11 mouse cellular contexts compared by ENCODE assay signal in the genomic region with DNA sequence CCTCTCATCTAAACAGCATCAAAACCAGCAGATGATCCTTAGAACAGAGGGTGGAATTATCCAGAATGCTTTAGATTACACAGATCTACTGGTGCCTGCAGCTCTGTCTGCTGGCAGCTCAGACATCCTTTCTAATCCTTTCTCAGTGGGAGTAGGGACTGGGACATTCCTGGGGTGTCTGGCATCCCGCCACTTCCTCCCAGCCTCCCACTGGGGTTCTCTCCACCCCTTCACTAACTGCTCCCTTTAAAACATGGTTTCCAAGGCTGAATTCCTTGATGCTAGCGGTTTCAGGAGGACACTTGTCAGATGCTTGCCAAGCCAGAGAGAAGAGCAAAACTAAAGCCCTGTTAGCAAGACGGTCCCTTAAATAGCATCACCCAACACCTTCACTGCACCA. TPM values are rescaled to one million over a fixed set of nuclear protein-coding genes. Genes with fewer than 3 reads are reported as not detected.
DNase-seq lines count a peak whose midpoint lies in the region; ATAC-seq lines count a peak whose summit lies in the region.
"Had no signal": no experiment of that assay in that cellular context is flagged by ENCODE, and none has a peak within 500 bp of the region (broad histone marks: within the 10 kb centered on the region; RNA-seq: fewer than 3 reads in every experiment).

No protein-coding gene starts in this region.

- H3K9ac ChIP-seq in embryonic facial prominence, embryonic 13.5 days, result no peak overlapping the region
- no peak overlapping the region for H3K9ac ChIP-seq in intestine, embryonic 16.5 days (ENCODE audit: low read depth, low read length)
- H3K9ac ChIP-seq in midbrain, embryonic 15.5 days, result no peak overlapping the region
- H3K9ac ChIP-seq in hindbrain, embryonic 14.5 days, result no peak overlapping the region
- H3K9ac ChIP-seq: liver, embryonic 13.5 days had no signal

- WGBS in embryonic facial prominence, embryonic 13.5 days, result 32% methylated on average over 3 of the region's 3 CpGs
- WGBS in embryonic facial prominence, embryonic 10.5 days, result 63% methylated on average over 3 of the region's 3 CpGs
- WGBS in intestine, embryonic 16.5 days, result 65% methylated on average over 3 of the region's 3 CpGs
- WGBS in midbrain, embryonic 15.5 days, result 55% methylated on average over 3 of the region's 3 CpGs
- 73% methylated on average over 3 of the region's 3 CpGs for WGBS in hindbrain, embryonic 14.5 days

- peak overlapping the region; percentile 66 for H3K27ac ChIP-seq in embryonic facial prominence, embryonic 13.5 days
- no peak overlapping the region for H3K27ac ChIP-seq in embryonic facial prominence, embryonic 10.5 days (replicated peaks)
- no peak overlapping the region for H3K27ac ChIP-seq in intestine, embryonic 16.5 days (ENCODE audit: low read length)
- H3K27ac ChIP-seq in midbrain, embryonic 15.5 days, result no peak overlapping the region
- H3K27ac ChIP-seq in hindbrain, embryonic 14.5 days, result no peak overlapping the region
- H3K27ac ChIP-seq: liver, embryonic 13.5 days had no signal

- DNase-seq in embryonic facial prominence, embryonic 10.5 days (ENCODE audit: low spot score), result no peak
- peak; percentile 26 for DNase-seq in urinary bladder, postnatal 14 days (ENCODE audit: low spot score)
- DNase-seq in urinary bladder, adult 2 months (ENCODE audit: low spot score), result no peak
- DNase-seq in left cerebral cortex, postnatal 25 days (ENCODE audit: low spot score in 2 of 2), result peak; percentile 73 to 94
- DNase-seq in hindbrain, embryonic 14.5 days (ENCODE audit: low spot score), result no peak
- DNase-seq: liver, embryonic 13.5 days had no signal

- H3K4me3 ChIP-seq in embryonic facial prominence, embryonic 13.5 days, result no peak overlapping the region
- no peak overlapping the region for H3K4me3 ChIP-seq in embryonic facial prominence, embryonic 10.5 days
- no peak overlapping the region for H3K4me3 ChIP-seq in intestine, embryonic 16.5 days (ENCODE audit: low read length)
- H3K4me3 ChIP-seq in midbrain, embryonic 15.5 days, result no peak overlapping the region
- H3K4me3 ChIP-seq in hindbrain, embryonic 14.5 days (replicated peaks; ENCODE audit: low read length), result no peak overlapping the region
- H3K4me3 ChIP-seq: liver, embryonic 13.5 days had no signal

- ATAC-seq in embryonic facial prominence, embryonic 13.5 days (ENCODE audit: insufficient number of reproducible peaks, insufficient read depth, low FRiP score, low TSS enrichment, low read depth), result no peak
- no peak for ATAC-seq in intestine, embryonic 16.5 days
- ATAC-seq in midbrain, embryonic 15.5 days (replicated peaks), result no peak
- no peak for ATAC-seq in hindbrain, embryonic 14.5 days (ENCODE audit: low FRiP score)
- ATAC-seq: CD4-positive, CD25-positive, alpha-beta regulatory T cell, adult 4 months; hindbrain, embryonic 16.5 days had no signal

- H3K36me3 ChIP-seq in embryonic facial prominence, embryonic 13.5 days, result peaks cover 21% of the 10 kb centered on the region
- H3K36me3 ChIP-seq in embryonic facial prominence, embryonic 10.5 days (replicated peaks), result peaks cover 25% of the 10 kb centered on the region
- no peaks in the 10 kb centered on the region for H3K36me3 ChIP-seq in intestine, embryonic 16.5 days (ENCODE audit: control insufficient read depth, insufficient read depth, low read length)
- H3K36me3 ChIP-seq in midbrain, embryonic 15.5 days (replicated peaks), result peaks cover 21% of the 10 kb centered on the region
- H3K36me3 ChIP-seq in hindbrain, embryonic 14.5 days (replicated peaks; ENCODE audit: control insufficient read depth, insufficient read depth), result peaks cover 67% of the 10 kb centered on the region
- H3K36me3 ChIP-seq: liver, embryonic 13.5 days had no signal

- H3K4me1 ChIP-seq in embryonic facial prominence, embryonic 13.5 days, result peaks cover 36% of the 10 kb centered on the region
- peaks cover 40% of the 10 kb centered on the region for H3K4me1 ChIP-seq in embryonic facial prominence, embryonic 10.5 days
- H3K4me1 ChIP-seq in intestine, embryonic 16.5 days (ENCODE audit: control insufficient read depth, insufficient read depth, low read length), result no peaks in the 10 kb centered on the region
- peaks cover 28% of the 10 kb centered on the region for H3K4me1 ChIP-seq in midbrain, embryonic 15.5 days
- H3K4me1 ChIP-seq in hindbrain, embryonic 14.5 days (replicated peaks; ENCODE audit: control insufficient read depth, insufficient read depth, low read length), result 0 out of 2 replicates have a peak, but pooled peaks cover 9% of the 10 kb centered on the region
- H3K4me1 ChIP-seq: liver, embryonic 13.5 days had no signal

- no peak overlapping the region for H3K4me2 ChIP-seq in embryonic facial prominence, embryonic 13.5 days
- H3K4me2 ChIP-seq in intestine, embryonic 16.5 days (ENCODE audit: low read depth, low read length), result no peak overlapping the region
- no peak overlapping the region for H3K4me2 ChIP-seq in midbrain, embryonic 15.5 days
- H3K4me2 ChIP-seq in hindbrain, embryonic 14.5 days (replicated peaks), result no peak overlapping the region
- H3K4me2 ChIP-seq: liver, embryonic 13.5 days had no signal

- intact Hi-C loops in left cerebral cortex, postnatal 25 days (cut with DNase I), result loop anchor here (1.0 to 5.0 kb wide), 4 partner anchors 46 to 187 kb away; no protein-coding TSS in a partner anchor

- H3K9me3 ChIP-seq in embryonic facial prominence, embryonic 13.5 days, result no peaks in the 10 kb centered on the region
- H3K9me3 ChIP-seq in embryonic facial prominence, embryonic 10.5 days, result no peaks in the 10 kb centered on the region
- H3K9me3 ChIP-seq in intestine, embryonic 16.5 days (ENCODE audit: control insufficient read depth, low read length), result no peaks in the 10 kb centered on the region
- H3K9me3 ChIP-seq in midbrain, embryonic 15.5 days, result no peaks in the 10 kb centered on the region
- no peaks in the 10 kb centered on the region for H3K9me3 ChIP-seq in hindbrain, embryonic 14.5 days (ENCODE audit: control insufficient read depth, low read length)
- H3K9me3 ChIP-seq: liver, embryonic 13.5 days had no signal

- H3K27me3 ChIP-seq in embryonic facial prominence, embryonic 13.5 days, result no peaks in the 10 kb centered on the region
- H3K27me3 ChIP-seq in embryonic facial prominence, embryonic 10.5 days (replicated peaks; ENCODE audit: low read depth, poor library complexity, severe bottlenecking), result no peaks in the 10 kb centered on the region
- no peaks in the 10 kb centered on the region for H3K27me3 ChIP-seq in intestine, embryonic 16.5 days (replicated peaks; ENCODE audit: control insufficient read depth, insufficient read depth, low read length)
- no peaks in the 10 kb centered on the region for H3K27me3 ChIP-seq in midbrain, embryonic 15.5 days (replicated peaks)
- H3K27me3 ChIP-seq in hindbrain, embryonic 14.5 days (ENCODE audit: control insufficient read depth, insufficient read depth, low read length), result no peaks in the 10 kb centered on the region
- H3K27me3 ChIP-seq: liver, embryonic 13.5 days had no signal

RNA-seq across cellular contexts. Expression of a gene that starts 33.1 kb away (rescaled TPM):
- polyA plus RNA-seq in embryonic facial prominence, embryonic 13.5 days (2015; fragmentation: Nextera tagmentation; extraction: Ambion mirVana), result 17.0 and 23.9 TPM in 2 replicates
- polyA plus RNA-seq in embryonic facial prominence, embryonic 10.5 days (2016; fragmentation: Nextera tagmentation; extraction: Ambion mirVana), result 16.8 and 20.4 TPM in 2 replicates
- 33.9 and 46.8 TPM in 2 replicates for polyA plus RNA-seq in urinary bladder, adult 2 months (2012; rRNA removed)
- 1,000 to 10,000 TPM; 1,581 to 1,689 TPM for total RNA-seq in left cerebral cortex, postnatal 25 days (2021)
- 12.2 and 13.3 TPM in 2 replicates for polyA plus RNA-seq in intestine, embryonic 16.5 days (2015; fragmentation: Nextera tagmentation; extraction: Ambion mirVana)
- 322 and 328 TPM in 2 replicates for polyA plus RNA-seq in midbrain, embryonic 15.5 days (2015; fragmentation: Nextera tagmentation; extraction: Ambion mirVana)
- polyA plus RNA-seq in hindbrain, embryonic 14.5 days (2014; fragmentation: Nextera tagmentation; extraction: Ambion mirVana), result 377 and 395 TPM in 2 replicates
- polyA plus RNA-seq: CD4-positive, CD25-positive, alpha-beta regulatory T cell, adult 4 months had no signal

Comparison
In these comparisons a context has a peak if more than half of its experiments do, and no peak if none do; other contexts are left out.
1. DNase-seq: peak in urinary bladder, postnatal 14 days (single experiment) and left cerebral cortex, postnatal 25 days (2 of 2); none in embryonic facial prominence, embryonic 10.5 days (single experiment), urinary bladder, adult 2 months (single experiment) and hindbrain, embryonic 14.5 days (single experiment).